Mouse (Mus musculus) hindbrain, embryonic 11.5 days (tissue): ENCODE measurements around the gene Pappa. TPM values are rescaled to one million over a fixed set of nuclear protein-coding genes. Genes with fewer than 3 reads are reported as not detected.
A peak's percentile ranks its signal among the peaks of the same experiment; 100 is the strongest.

Experiments
- ATAC-seq: fragments of 200-750 bp; cut with Nextera tagmentation; 2 replicates; pipeline ENCODE4 v1.8.0; 2017; ENCODE audit warnings: mild to moderate bottlenecking, moderate TSS enrichment, moderate library complexity; ENCODE audit not compliant: low FRiP score
- DNase-seq: peaks from one replicate; pipeline ENCODE4 v3.0.0-alpha.2; 2015; ENCODE audit warnings: low spot score
- H3K27ac ChIP-seq: fragments of 300-500 bp; sonication (generic); 2 replicates; pipeline ENCODE4 v1.5.1; 2014; ENCODE audit warnings: mild to moderate bottlenecking, low read depth, low read length
- H3K27me3 ChIP-seq: fragments of 300-500 bp; sonication (generic); 2 replicates; pipeline ENCODE4 v1.6.1; 2014; ENCODE audit warnings: mild to moderate bottlenecking, low read length, moderate library complexity, mixed read lengths; ENCODE audit not compliant: control insufficient read depth, insufficient read depth
- H3K36me3 ChIP-seq: fragments of 300-500 bp; sonication (generic); 2 replicates; pipeline ENCODE4 v1.6.1; 2014; ENCODE audit warnings: mild to moderate bottlenecking, low read length, moderate library complexity, mixed read lengths; ENCODE audit not compliant: control insufficient read depth, insufficient read depth
- H3K4me1 ChIP-seq: fragments of 300-500 bp; sonication (generic); replicated peaks from 2 replicates; pipeline ENCODE4 v1.6.1; 2014; ENCODE audit warnings: low read length, mixed read lengths; ENCODE audit not compliant: control insufficient read depth, insufficient read depth
- H3K4me2 ChIP-seq: fragments of 300-500 bp; sonication (generic); replicated peaks from 2 replicates; pipeline ENCODE4 v1.6.1; 2014; ENCODE audit warnings: mild to moderate bottlenecking, low read depth, low read length
- H3K4me3 ChIP-seq: fragments of 300-500 bp; sonication (generic); 2 replicates; pipeline ENCODE4 v1.5.1; 2014; ENCODE audit warnings: low read depth, low read length
- H3K9ac ChIP-seq: fragments of 300-500 bp; sonication (generic); 2 replicates; pipeline ENCODE4 v1.6.1; 2014; ENCODE audit warnings: low read depth, low read length
- H3K9me3 ChIP-seq: fragments of 300-500 bp; sonication (generic); 2 replicates; pipeline ENCODE4 v1.6.1; 2016; ENCODE audit warnings: low read length; ENCODE audit not compliant: control insufficient read depth
- WGBS: fragments of 180-500 bp; shearing (Covaris S2); extraction: QIAGEN DNeasy Blood & Tissue Kit; methylation state at CpG from one replicate; pipeline ENCODE4 v1.1.7; 2014; 5-methylcytosine and 5-hydroxymethylcytosine counted together
- polyA plus RNA-seq: library from polyadenylated mRNA; unstranded; fragments of >200 nt; fragmentation: Nextera tagmentation; extraction: Ambion mirVana; gene quantifications from 2 replicates; pipeline ENCODE4 v1.2.1, GENCODE M21; 2014

Gene Pappa
- 0.84 and 1.1 TPM in 2 replicates for polyA plus RNA-seq

- DNase-seq (peak; percentile 52), ATAC-seq (0 out of 2 replicates have a peak, but pooled peaks have one; percentile 0)
- Histone ChIP-seq H3K4me1 (no peaks in the 10 kb centered on the region), H3K27ac (no peak within 1 kb of the TSS), H3K4me3 (peak within 1 kb of the TSS; percentile 48), H3K9ac (peak within 1 kb of the TSS; percentile 44), H3K27me3 (peaks cover 10% of the 10 kb centered on the region), H3K36me3 (no peaks in the 10 kb centered on the region), H3K4me2 (peak within 1 kb of the TSS; percentile 92), H3K9me3 (no peaks in the 10 kb centered on the region)
- WGBS, result 0% methylated on average over 15 of the region's 16 CpGs
Observed at GRCm38 (mm10) chr4:65123741-65124224, at the start of gene Pappa. Gene Pappa, plus strand, starts transcription at chr4:65124174.

DNA sequence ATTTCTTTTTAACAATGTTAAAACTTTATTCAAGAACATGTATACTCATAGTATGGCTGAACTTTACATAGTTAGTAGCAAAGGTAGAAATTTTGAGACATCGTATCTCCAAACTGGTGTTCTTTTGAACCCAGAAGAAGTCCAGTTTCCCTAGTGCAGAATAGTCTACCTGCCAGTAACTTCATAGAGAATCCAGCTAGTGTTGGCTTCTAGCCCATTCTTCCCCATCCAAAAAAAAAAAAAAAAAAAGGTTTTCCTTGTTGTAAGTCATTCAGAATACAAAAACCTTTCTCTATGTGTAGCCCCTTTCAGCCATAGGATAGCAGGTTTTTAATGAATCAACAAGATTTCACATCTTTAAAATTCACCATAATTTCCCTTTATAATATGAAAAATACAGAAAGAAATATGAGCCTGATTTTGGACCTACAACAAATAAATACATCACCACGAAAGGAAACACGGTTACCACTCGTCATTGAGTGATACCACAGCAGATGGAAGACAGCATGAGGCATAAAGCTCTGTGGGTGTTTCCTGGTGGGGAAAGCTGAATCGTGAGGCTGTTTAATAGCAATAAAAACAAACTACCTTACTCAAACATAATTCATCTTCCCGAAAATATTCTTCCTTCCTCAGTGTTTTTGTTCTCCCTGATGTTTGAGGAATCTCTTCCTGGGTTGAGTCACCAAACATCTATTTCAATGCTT, 45.9 kb upstream of the Pappa start:
- Histone ChIP-seq H3K27ac (no peak overlapping the region), H3K9me3 (no peaks in the 10 kb centered on the region), H3K27me3 (no peaks in the 10 kb centered on the region), H3K4me3 (no peak overlapping the region), H3K4me2 (no peak overlapping the region), H3K36me3 (no peaks in the 10 kb centered on the region), H3K4me1 (no peaks in the 10 kb centered on the region), H3K9ac (no peak overlapping the region)
- WGBS, result 86% methylated on average over 6 of the region's 6 CpGs
- no peak for ATAC-seq
- DNase-seq, result no peak

DNA sequence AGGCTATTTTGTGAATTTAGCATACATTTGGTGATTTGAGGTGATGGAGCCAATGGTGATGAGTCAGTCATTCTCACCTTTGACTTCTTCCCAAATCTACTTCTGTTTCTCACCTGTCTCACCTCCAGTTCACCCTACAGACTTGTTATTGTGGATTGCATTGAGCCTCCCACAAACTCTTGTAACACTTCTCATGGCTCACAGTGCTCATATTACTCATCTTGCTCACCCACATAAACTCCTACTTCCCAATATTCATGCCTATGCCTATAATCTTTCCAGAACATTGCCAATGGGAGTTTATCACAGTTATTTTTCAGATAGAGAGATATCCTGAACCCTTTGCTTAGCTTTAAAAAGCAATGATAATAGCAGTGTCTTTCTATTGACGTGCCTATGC, 37.1 kb upstream of the Pappa start:
- WGBS, result 84% methylated on average over 1 of the region's 1 CpGs
- Histone ChIP-seq H3K9me3 (no peaks in the 10 kb centered on the region), H3K4me3 (no peak overlapping the region), H3K9ac (no peak overlapping the region), H3K4me1 (no peaks in the 10 kb centered on the region), H3K4me2 (no peak overlapping the region), H3K36me3 (no peaks in the 10 kb centered on the region), H3K27ac (no peak overlapping the region), H3K27me3 (no peaks in the 10 kb centered on the region)
- DNase-seq (no peak), ATAC-seq (no peak)

DNA sequence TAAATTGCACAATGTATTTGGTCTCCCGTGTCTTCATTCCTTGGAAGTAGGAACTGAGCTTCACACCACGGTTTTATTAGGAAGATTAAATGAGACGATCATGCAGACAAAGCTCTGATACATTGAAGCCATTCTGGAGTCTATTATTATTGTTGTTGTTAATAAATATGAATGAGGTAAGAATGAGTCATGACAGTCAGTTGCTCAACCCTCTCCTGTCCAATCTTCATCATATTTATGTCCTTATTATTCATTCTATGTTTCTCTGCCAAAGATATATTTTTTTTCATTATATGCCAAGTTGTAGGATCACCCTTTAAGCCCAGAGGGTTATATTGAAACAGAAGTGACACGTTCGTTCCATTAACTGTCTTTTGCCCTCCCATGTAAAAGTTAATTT, 36.4 kb upstream of the Pappa start:
- Histone ChIP-seq H3K4me1 (no peaks in the 10 kb centered on the region), H3K9ac (no peak overlapping the region), H3K4me2 (no peak overlapping the region), H3K27ac (no peak overlapping the region), H3K36me3 (no peaks in the 10 kb centered on the region), H3K9me3 (no peaks in the 10 kb centered on the region), H3K27me3 (no peaks in the 10 kb centered on the region), H3K4me3 (no peak overlapping the region)
- ATAC-seq, result no peak
- 91% methylated on average over 5 of the region's 5 CpGs for WGBS
- no peak for DNase-seq

- no peaks in the 10 kb centered on the region for H3K9me3 ChIP-seq
- WGBS, result 18% methylated on average over 1 of the region's 1 CpGs
- no peaks in the 10 kb centered on the region for H3K27me3 ChIP-seq
- no peak overlapping the region for H3K27ac ChIP-seq
- ATAC-seq (no peak), DNase-seq (peak; percentile 27)
- no peaks in the 10 kb centered on the region for H3K36me3 ChIP-seq
- H3K4me2 ChIP-seq, result no peak overlapping the region
- no peak overlapping the region for H3K4me3 ChIP-seq
- no peak overlapping the region for H3K9ac ChIP-seq
- H3K4me1 ChIP-seq, result no peaks in the 10 kb centered on the region
Observed at GRCm38 (mm10) chr4:65092191-65092590, 31.8 kb upstream of the Pappa start.

- Histone ChIP-seq H3K4me1 (no peaks in the 10 kb centered on the region), H3K4me3 (no peak overlapping the region), H3K36me3 (no peaks in the 10 kb centered on the region), H3K27ac (no peak overlapping the region), H3K4me2 (no peak overlapping the region), H3K9me3 (no peaks in the 10 kb centered on the region), H3K9ac (no peak overlapping the region), H3K27me3 (peaks cover 6% of the 10 kb centered on the region; the same call in 1 of the 2 replicates)
- ATAC-seq, result no peak
- no peak for DNase-seq
- 85% methylated on average over 1 of the region's 1 CpGs for WGBS
Observed at GRCm38 (mm10) chr4:65120329-65120728, 3.6 kb upstream of the Pappa start.

- Histone ChIP-seq H3K27ac (no peak overlapping the region), H3K4me1 (no peaks in the 10 kb centered on the region), H3K4me2 (no peak overlapping the region), H3K4me3 (no peak overlapping the region), H3K36me3 (no peaks in the 10 kb centered on the region), H3K9ac (no peak overlapping the region), H3K9me3 (no peaks in the 10 kb centered on the region), H3K27me3 (peaks cover 10% of the 10 kb centered on the region; the same call in 1 of the 2 replicates)
- DNase-seq (peak; percentile 42), ATAC-seq (no peak)
- 2% methylated on average over 2 of the region's 2 CpGs for WGBS
Observed at GRCm38 (mm10) chr4:65122841-65123240, 1.1 kb upstream of the Pappa start.

GRCm38 (mm10) chr4:65124369-65125151, 586 bp downstream of the Pappa start:
- Histone ChIP-seq H3K27ac (no peak overlapping the region), H3K36me3 (no peaks in the 10 kb centered on the region), H3K9ac (peak overlapping the region; percentile 44; the same call in 1 of the 2 replicates), H3K4me3 (peak overlapping the region; percentile 48), H3K27me3 (peaks cover 10% of the 10 kb centered on the region), H3K4me1 (no peaks in the 10 kb centered on the region), H3K9me3 (no peaks in the 10 kb centered on the region), H3K4me2 (peak overlapping the region; percentile 92)
- peak; percentile 80 for ATAC-seq
- peak; percentile 63 for DNase-seq
- under 1% methylated on average over 56 of the region's 80 CpGs for WGBS
